Mouse (Mus musculus) mesoderm, embryonic 11.5 days (tissue): ENCODE data around the gene Myof.
A peak's percentile ranks its signal among the peaks of the same experiment; 100 is the strongest.

Source experiments
- DNase-seq: peaks from one replicate; pipeline ENCODE4 v3.0.0-alpha.2; 2012; ENCODE audit warnings: low read depth, low spot score

The Myof gene

GRCm38 (mm10) chr19:37954236-37954635, 89.1 kb downstream of the Myof start:
- no peak for DNase-seq

- peak; percentile 19 for DNase-seq
These were observed 96.7 kb downstream of the Myof start for GRCm38 (mm10) chr19:37946696-37947095.

- no peak for DNase-seq
These were observed 97.3 kb downstream of the Myof start for GRCm38 (mm10) chr19:37946053-37946452.

- no peak for DNase-seq
These were observed 104.2 kb downstream of the Myof start for GRCm38 (mm10) chr19:37939203-37939602.

GRCm38 (mm10) chr19:37937092-37937491, 106.3 kb downstream of the Myof start:
- no peak for DNase-seq

- DNase-seq: no peak
These were observed 108.7 kb downstream of the Myof start for GRCm38 (mm10) chr19:37934640-37935039.

- no peak for DNase-seq
These were observed 111.2 kb downstream of the Myof start for GRCm38 (mm10) chr19:37932198-37932597.

GRCm38 (mm10) chr19:37927911-37928310, 115.5 kb downstream of the Myof start:
- DNase-seq: no peak

- no peak for DNase-seq
These were observed 118.1 kb downstream of the Myof start for GRCm38 (mm10) chr19:37925323-37925722.

- DNase-seq: no peak
These were observed 119.1 kb downstream of the Myof start for GRCm38 (mm10) chr19:37924266-37924665.

- no peak for DNase-seq
These were observed 122.3 kb downstream of the Myof start for GRCm38 (mm10) chr19:37921098-37921497.

- DNase-seq: no peak
These were observed 124.9 kb downstream of the Myof start for GRCm38 (mm10) chr19:37918515-37918932.

- no peak for DNase-seq
These were observed 129.1 kb downstream of the Myof start for GRCm38 (mm10) chr19:37914261-37914660.

GRCm38 (mm10) chr19:37912501-37912900, 130.9 kb downstream of the Myof start:
- no peak for DNase-seq

GRCm38 (mm10) chr19:37909830-37910261, 133.5 kb downstream of the Myof start:
- no peak for DNase-seq

- DNase-seq: peak; percentile 51
These were observed 135.7 kb downstream of the Myof start for GRCm38 (mm10) chr19:37907451-37908320.

GRCm38 (mm10) chr19:37906916-37907315, 136.5 kb downstream of the Myof start:
- no peak for DNase-seq

- DNase-seq: peak; percentile 41
These were observed 147.3 kb downstream of the Myof start for GRCm38 (mm10) chr19:37896081-37896480.

- DNase-seq: no peak
These were observed 152.4 kb downstream of the Myof start for GRCm38 (mm10) chr19:37891006-37891405.

GRCm38 (mm10) chr19:37886355-37887120, 156.8 kb downstream of the Myof start:
- peak; percentile 88 for DNase-seq

- DNase-seq: no peak
These were observed 161.8 kb downstream of the Myof start for GRCm38 (mm10) chr19:37881431-37882081.
